Mouse (Mus musculus) intestine, embryonic 14.5 days (tissue): ENCODE data around the gene Tmem190. TPM values are rescaled to one million over a fixed set of nuclear protein-coding genes. Genes with fewer than 3 reads are reported as not detected.

Source experiments
- ATAC-seq: fragments of 200-750 bp; cut with Nextera tagmentation; replicated peaks from 2 replicates; pipeline ENCODE4 v1.8.0; 2017; ENCODE audit warnings: low read depth, moderate number of reproducible peaks, moderate TSS enrichment, moderate library complexity; ENCODE audit not compliant: low FRiP score, low TSS enrichment
- DNase-seq: peaks from one replicate; pipeline ENCODE4 v3.0.0-alpha.2; 2018; ENCODE audit warnings: low spot score
- H3K27ac ChIP-seq: fragments of 300-500 bp; sonication (generic); 2 replicates; pipeline ENCODE4 v1.5.1; 2014; ENCODE audit warnings: low read depth, mild to moderate bottlenecking, control low read depth
- H3K27me3 ChIP-seq: fragments of 300-500 bp; sonication (generic); replicated peaks from 2 replicates; pipeline ENCODE4 v1.6.1; 2014; ENCODE audit warnings: low read length, control low read depth; ENCODE audit not compliant: control insufficient read depth, insufficient read depth
- H3K36me3 ChIP-seq: fragments of 300-500 bp; sonication (generic); 2 replicates; pipeline ENCODE4 v1.6.1; 2014; ENCODE audit warnings: low read length, control low read depth; ENCODE audit not compliant: control insufficient read depth, insufficient read depth
- H3K4me1 ChIP-seq: fragments of 300-500 bp; sonication (generic); replicated peaks from 2 replicates; pipeline ENCODE4 v1.6.1; 2014; ENCODE audit warnings: low read length, control low read depth, mixed read lengths; ENCODE audit not compliant: control insufficient read depth, insufficient read depth
- H3K4me2 ChIP-seq: fragments of 300-500 bp; sonication (generic); 2 replicates; pipeline ENCODE4 v1.6.1; 2014; ENCODE audit warnings: low read length
- H3K4me3 ChIP-seq: fragments of 300-500 bp; sonication (generic); 2 replicates; pipeline ENCODE4 v1.5.1; 2014; ENCODE audit warnings: low read depth, low read length, control low read depth, mixed read lengths
- H3K9ac ChIP-seq: fragments of 300-500 bp; sonication (generic); 2 replicates; pipeline ENCODE4 v1.6.1; 2014; ENCODE audit warnings: mild to moderate bottlenecking, low read length
- H3K9me3 ChIP-seq: fragments of 300-500 bp; sonication (generic); 2 replicates; pipeline ENCODE4 v1.6.1; 2016; ENCODE audit warnings: low read length, control low read depth; ENCODE audit not compliant: control insufficient read depth
- WGBS: fragments of 180-500 bp; shearing (Covaris S2); extraction: QIAGEN DNeasy Blood & Tissue Kit; methylation state at CpG from one replicate; pipeline ENCODE4 v1.1.7; 2014; 5-methylcytosine and 5-hydroxymethylcytosine counted together
- polyA plus RNA-seq: library from polyadenylated mRNA; unstranded; fragments of >200 nt; fragmentation: Nextera tagmentation; extraction: Ambion mirVana; gene quantifications from 2 replicates; pipeline ENCODE4 v1.2.1, GENCODE M21; 2014

Gene Tmem190
- 0.52 TPM in 1 of 2 replicates, not detected in the other for polyA plus RNA-seq

DNA sequence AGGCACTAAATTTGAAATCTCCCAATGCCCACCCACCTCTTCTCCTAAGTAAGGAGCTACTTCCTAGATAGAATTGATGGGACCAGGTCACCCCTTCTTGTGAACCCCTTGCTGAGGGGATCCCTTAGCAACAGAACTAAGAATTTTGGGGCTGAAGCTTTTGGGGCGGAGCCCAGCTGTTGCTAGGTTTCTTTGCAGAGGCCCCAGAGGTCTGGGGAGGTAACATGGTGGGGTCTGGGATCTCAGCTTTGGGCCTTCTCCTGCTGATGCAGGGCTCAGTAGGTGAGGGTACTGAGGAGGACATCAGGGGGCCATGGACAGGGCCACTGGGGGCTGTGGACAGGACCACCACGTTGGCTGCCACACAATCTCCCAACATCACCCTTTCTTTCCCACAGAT lies at the start of gene Tmem190, which contains the start of gene Il11:
Gene Tmem190, plus strand, starts transcription at position 179 of the 400 bp plus-strand sequence.
Gene Il11, minus strand, starts transcription at position 101 of the 400 bp plus-strand sequence.
- Histone ChIP-seq H3K27ac (no peak within 1 kb of the TSS), H3K9me3 (no peaks in the 10 kb centered on the region), H3K9ac (no peak within 1 kb of the TSS), H3K4me3 (no peak within 1 kb of the TSS), H3K36me3 (no peaks in the 10 kb centered on the region), H3K4me2 (no peak within 1 kb of the TSS), H3K4me1 (peaks cover 9% of the 10 kb centered on the region; the same call in 1 of the 2 replicates), H3K27me3 (peaks cover 13% of the 10 kb centered on the region)
- WGBS = 72% methylated on average over 2 of the region's 2 CpGs
- ATAC-seq = no peak
- DNase-seq = no peak

DNA sequence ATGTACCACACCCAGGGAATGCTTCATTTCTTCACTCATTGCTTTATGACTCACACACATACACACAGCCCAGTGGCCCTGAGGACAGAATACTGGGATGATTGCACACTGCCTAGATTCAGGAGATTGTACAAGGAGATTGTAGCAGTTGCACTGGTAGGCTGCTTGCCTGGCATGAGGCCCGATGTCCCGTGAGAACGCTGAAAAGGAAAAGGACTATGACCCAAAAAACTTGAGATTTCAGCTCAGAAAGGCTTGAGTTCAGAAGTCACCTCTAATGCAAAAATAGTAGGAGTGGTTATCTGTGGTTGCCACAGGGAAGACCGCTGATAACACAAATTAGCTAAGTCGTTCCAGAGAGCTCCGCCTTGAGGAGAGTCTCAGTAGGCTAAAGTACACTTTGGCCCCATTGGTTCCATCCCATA lies 49.8 kb upstream of the Tmem190 start:
- ATAC-seq (peak; percentile 73; the same call in 1 of the 2 replicates), DNase-seq (no peak)
- H3K27ac ChIP-seq = no peak overlapping the region
- no peaks in the 10 kb centered on the region for H3K27me3 ChIP-seq
- WGBS = 60% methylated on average over 6 of the region's 6 CpGs
- no peaks in the 10 kb centered on the region for H3K4me1 ChIP-seq
- no peaks in the 10 kb centered on the region for H3K9me3 ChIP-seq
- no peak overlapping the region for H3K9ac ChIP-seq
- H3K36me3 ChIP-seq = no peaks in the 10 kb centered on the region
- no peak overlapping the region for H3K4me3 ChIP-seq
- no peak overlapping the region for H3K4me2 ChIP-seq

- DNase-seq = no peak
- peak overlapping the region; percentile 60 for H3K4me2 ChIP-seq
- H3K27ac ChIP-seq = peak overlapping the region; percentile 73
- H3K27me3 ChIP-seq = no peaks in the 10 kb centered on the region
- no peaks in the 10 kb centered on the region for H3K9me3 ChIP-seq
- H3K9ac ChIP-seq = 0 out of 2 replicates have a peak overlapping the region, but pooled peaks have one; percentile 14
- peaks cover 19% of the 10 kb centered on the region; the same call in 1 of the 2 replicates for H3K36me3 ChIP-seq
- WGBS = 55% methylated on average over 10 of the region's 10 CpGs
- H3K4me3 ChIP-seq = peak overlapping the region; percentile 36
- peaks cover 25% of the 10 kb centered on the region for H3K4me1 ChIP-seq
- ATAC-seq = no peak
These were observed 43.6 kb upstream of the Tmem190 start for GRCm38 (mm10) chr7:4739041-4739543.

DNA sequence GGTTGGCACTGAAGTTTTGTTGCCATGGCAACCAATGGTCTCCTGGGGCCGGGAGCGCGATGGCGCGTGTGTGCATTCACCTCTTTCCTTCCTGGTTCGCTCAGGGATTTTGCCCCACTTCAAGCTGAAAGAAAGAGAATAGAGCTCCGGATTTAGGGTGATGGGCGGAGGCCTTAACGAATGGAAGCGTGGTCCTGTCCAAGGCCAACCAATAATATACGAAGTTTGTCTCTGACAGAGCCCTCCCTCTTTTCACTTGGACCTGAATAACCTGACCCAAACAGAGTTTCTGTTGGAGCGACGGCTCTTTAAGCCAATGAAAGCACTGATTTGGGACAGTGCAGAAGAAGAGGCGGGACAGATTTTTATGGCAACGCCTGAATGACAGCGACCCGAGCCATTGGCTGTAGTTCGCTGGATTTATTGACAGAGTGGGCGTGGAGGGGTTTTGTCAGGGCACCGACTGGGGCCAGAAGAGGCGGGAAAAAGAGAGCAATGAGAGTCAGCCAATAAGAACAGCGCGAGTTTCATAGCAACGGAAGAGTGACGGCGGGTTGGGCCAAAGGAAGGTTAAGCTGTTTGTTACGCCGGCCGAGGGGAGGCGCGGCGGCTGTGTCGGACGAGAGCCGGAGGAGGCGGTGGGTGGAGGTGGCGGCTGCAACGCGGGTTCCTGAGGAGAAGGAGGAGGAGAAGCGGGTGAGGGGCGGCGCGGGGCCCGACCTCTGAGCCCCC lies 43.0 kb upstream of the Tmem190 start, which contains the start of gene Kmt5c:
Gene Kmt5c, plus strand, starts transcription at position 572 of the 732 bp plus-strand sequence.
- WGBS = under 1% methylated on average over 36 of the region's 44 CpGs
- Histone ChIP-seq H3K4me1 (peaks cover 25% of the 10 kb centered on the region), H3K36me3 (peaks cover 24% of the 10 kb centered on the region; the same call in 1 of the 2 replicates), H3K9ac (peak within 1 kb of the TSS; percentile 77), H3K9me3 (no peaks in the 10 kb centered on the region), H3K27me3 (no peaks in the 10 kb centered on the region), H3K27ac (peak within 1 kb of the TSS; percentile 86), H3K4me3 (peak within 1 kb of the TSS; percentile 77), H3K4me2 (peak within 1 kb of the TSS; percentile 80)
- peak; percentile 93 for DNase-seq
- ATAC-seq = peak; percentile 97

DNA sequence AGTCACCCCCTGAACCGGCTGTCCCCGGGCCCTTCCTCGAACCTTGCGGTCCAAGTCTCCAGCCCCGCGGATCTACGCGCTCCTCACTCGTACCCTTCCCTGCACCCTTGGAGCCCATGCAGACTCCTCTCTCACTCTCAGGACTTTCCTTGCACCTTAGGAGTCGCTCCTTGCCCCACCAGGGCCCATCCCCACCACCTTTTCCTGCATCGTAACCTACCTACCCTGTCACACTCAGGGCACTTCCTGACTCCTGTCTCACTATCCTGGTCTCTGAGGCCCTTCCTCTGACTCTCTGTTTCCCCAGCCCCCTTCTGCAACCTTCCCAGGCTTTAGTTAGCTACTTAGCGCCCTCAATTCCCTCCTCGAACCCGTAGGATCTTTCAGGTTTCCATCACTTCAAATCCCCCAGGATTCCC lies 42.4 kb upstream of the Tmem190 start:
- H3K9ac ChIP-seq = peak overlapping the region; percentile 77
- no peaks in the 10 kb centered on the region for H3K9me3 ChIP-seq
- H3K4me1 ChIP-seq = peaks cover 25% of the 10 kb centered on the region
- no peaks in the 10 kb centered on the region for H3K27me3 ChIP-seq
- peak overlapping the region; percentile 86 for H3K27ac ChIP-seq
- peak; percentile 75 for DNase-seq
- H3K4me3 ChIP-seq = peak overlapping the region; percentile 77
- H3K36me3 ChIP-seq = peaks cover 25% of the 10 kb centered on the region; the same call in 1 of the 2 replicates
- peak overlapping the region; percentile 80 for H3K4me2 ChIP-seq
- 1% methylated on average over 13 of the region's 14 CpGs for WGBS
- peak; percentile 36 for ATAC-seq

DNA sequence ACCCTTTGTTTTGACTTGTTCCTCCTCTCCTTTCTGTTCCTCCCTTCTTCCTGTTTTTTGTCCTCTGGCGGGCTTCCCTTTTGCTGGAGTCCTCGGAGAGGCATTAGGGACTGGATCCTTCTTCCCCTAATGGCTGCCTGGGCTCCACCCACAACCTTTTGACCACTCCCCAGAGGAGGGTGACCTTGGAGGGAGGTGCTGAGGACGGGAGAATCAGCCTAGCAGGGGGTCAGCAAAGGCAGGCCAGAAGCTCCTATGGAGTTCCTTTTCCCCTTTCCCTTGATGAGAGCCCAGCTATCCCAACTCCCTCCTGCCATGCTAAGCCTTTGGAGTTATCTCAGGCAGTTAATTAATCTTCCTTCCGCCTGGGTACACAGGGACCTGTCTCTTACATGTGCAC lies 41.6 kb upstream of the Tmem190 start:
- WGBS = 4% methylated on average over 4 of the region's 4 CpGs
- peak overlapping the region; percentile 80 for H3K4me2 ChIP-seq
- peak overlapping the region; percentile 77 for H3K4me3 ChIP-seq
- DNase-seq (peak; percentile 69), ATAC-seq (no peak)
- no peaks in the 10 kb centered on the region for H3K27me3 ChIP-seq
- H3K27ac ChIP-seq = peak overlapping the region; percentile 86
- peak overlapping the region; percentile 77 for H3K9ac ChIP-seq
- peaks cover 25% of the 10 kb centered on the region for H3K4me1 ChIP-seq
- peaks cover 32% of the 10 kb centered on the region for H3K36me3 ChIP-seq
- H3K9me3 ChIP-seq = no peaks in the 10 kb centered on the region

GRCm38 (mm10) chr7:4741672-4742481 lies 40.9 kb upstream of the Tmem190 start:
- Histone ChIP-seq H3K9ac (peak overlapping the region; percentile 77), H3K36me3 (peaks cover 40% of the 10 kb centered on the region), H3K4me3 (peak overlapping the region; percentile 77; the same call in 1 of the 2 replicates), H3K4me2 (peak overlapping the region; percentile 80), H3K4me1 (peaks cover 25% of the 10 kb centered on the region), H3K27me3 (no peaks in the 10 kb centered on the region), H3K27ac (no peak overlapping the region), H3K9me3 (no peaks in the 10 kb centered on the region)
- DNase-seq (no peak), ATAC-seq (no peak)
- 82% methylated on average over 21 of the region's 21 CpGs for WGBS

GRCm38 (mm10) chr7:4742482-4742819 lies 40.3 kb upstream of the Tmem190 start:
- no peak overlapping the region for H3K9ac ChIP-seq
- no peaks in the 10 kb centered on the region for H3K27me3 ChIP-seq
- no peak overlapping the region for H3K27ac ChIP-seq
- DNase-seq = no peak
- ATAC-seq = no peak
- WGBS = 81% methylated on average over 6 of the region's 6 CpGs
- peaks cover 42% of the 10 kb centered on the region for H3K36me3 ChIP-seq
- H3K4me3 ChIP-seq = no peak overlapping the region
- peaks cover 25% of the 10 kb centered on the region for H3K4me1 ChIP-seq
- H3K9me3 ChIP-seq = no peaks in the 10 kb centered on the region
- no peak overlapping the region for H3K4me2 ChIP-seq
